Mouse (Mus musculus) right cerebral cortex, adult 18-20 months (tissue): ENCODE results near the gene Dnm3.

Experiments
- DNase-seq: peaks from one replicate; pipeline ENCODE4 v3.0.0; 2022; ENCODE audit warnings: mixed read lengths

Dnm3 gene

GRCm38 (mm10) chr1:161980046-161980445 lies 497.8 kb downstream of the Dnm3 start:
- DNase-seq = no peak

- no peak for DNase-seq
These were observed 498.3 kb downstream of the Dnm3 start, which contains the start of gene 4930558K02Rik for GRCm38 (mm10) chr1:161979536-161979935. TSS of gene 4930558K02Rik (minus strand) at chr1:161979636.

- no peak for DNase-seq
These were observed 499.6 kb downstream of the Dnm3 start for GRCm38 (mm10) chr1:161978173-161978700.

- no peak for DNase-seq
These were observed 500.5 kb downstream of the Dnm3 start for GRCm38 (mm10) chr1:161977331-161977730.

- peak; percentile 78 for DNase-seq
These were observed 501.3 kb downstream of the Dnm3 start for GRCm38 (mm10) chr1:161976255-161977182.

- DNase-seq = no peak
These were observed 505.6 kb downstream of the Dnm3 start for GRCm38 (mm10) chr1:161972233-161972632.

- DNase-seq = no peak
These were observed 507.0 kb downstream of the Dnm3 start for GRCm38 (mm10) chr1:161970874-161971273.

- peak; percentile 95 for DNase-seq
These were observed 509.0 kb downstream of the Dnm3 start, which contains the start of gene Pigc for GRCm38 (mm10) chr1:161968589-161969407. TSS of gene Pigc (plus strand) at chr1:161969186.

GRCm38 (mm10) chr1:161967936-161968335 lies 509.9 kb downstream of the Dnm3 start:
- no peak for DNase-seq

GRCm38 (mm10) chr1:161962465-161963377 lies 515.1 kb downstream of the Dnm3 start:
- DNase-seq = no peak

- no peak for DNase-seq
These were observed 519.6 kb downstream of the Dnm3 start for GRCm38 (mm10) chr1:161957964-161958950.

- no peak for DNase-seq
These were observed 522.0 kb downstream of the Dnm3 start for GRCm38 (mm10) chr1:161955846-161956245.

GRCm38 (mm10) chr1:161952599-161952998 lies 525.2 kb downstream of the Dnm3 start:
- DNase-seq = no peak

- DNase-seq = no peak
These were observed 526.6 kb downstream of the Dnm3 start for GRCm38 (mm10) chr1:161951009-161951779.

- DNase-seq = no peak
These were observed 535.8 kb downstream of the Dnm3 start for GRCm38 (mm10) chr1:161942082-161942481.
